Mouse (Mus musculus): ENCODE data around the gene Scrt2. TPM values are rescaled to one million over a fixed set of nuclear protein-coding genes. Genes with fewer than 3 reads are reported as not detected.

Gene Scrt2
- polyA plus RNA-seq, 1 experiment: 0.16 TPM

DNA sequence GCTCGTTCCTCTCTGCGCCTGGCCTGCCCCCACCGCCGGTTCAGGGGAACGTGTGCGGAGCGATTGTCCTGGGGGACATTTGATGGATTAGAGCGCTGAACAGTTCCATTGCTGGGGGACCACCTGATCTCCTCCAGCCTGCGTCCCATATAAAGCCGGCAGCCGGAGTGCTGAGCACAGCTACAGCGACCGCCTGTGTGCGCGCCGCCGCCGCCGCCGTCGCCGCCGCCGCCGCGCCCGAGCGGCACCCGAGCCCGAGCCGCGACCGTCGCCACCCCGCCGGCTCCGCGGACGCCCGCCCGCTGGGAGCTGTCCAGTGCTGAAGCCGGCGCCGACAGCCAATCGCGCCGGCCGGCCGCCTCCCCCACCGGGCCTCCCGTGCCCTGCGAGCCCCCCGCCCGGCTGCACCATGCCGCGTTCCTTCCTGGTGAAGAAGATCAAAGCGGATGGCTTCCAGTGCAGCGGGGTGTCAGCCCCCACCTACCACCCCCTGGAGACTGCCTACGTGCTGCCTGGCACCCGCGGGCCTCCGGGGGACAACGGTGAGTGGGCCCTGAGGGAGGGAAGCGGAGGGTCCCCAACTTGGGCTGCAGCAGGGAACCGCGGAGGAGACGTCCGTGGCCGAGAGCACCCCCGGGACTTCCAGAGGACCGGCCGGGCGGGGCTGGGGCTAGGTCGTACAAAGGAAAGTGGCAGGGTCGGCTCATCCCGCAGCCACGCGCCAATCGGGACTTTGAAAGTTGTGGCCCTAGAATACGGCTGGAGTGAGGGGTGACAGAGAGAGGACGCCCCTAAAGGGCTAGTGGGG, 516 bp downstream of the Scrt2 start:
- peak; percentile 73 for DNase-seq
- WGBS: 2% methylated on average over 79 of the region's 81 CpGs
- H3K27ac ChIP-seq (ENCODE audit: control insufficient read depth, insufficient read depth, low read length): no peak overlapping the region
- peaks cover 4% of the 10 kb centered on the region; the same call in 1 of the 2 replicates for H3K4me1 ChIP-seq (replicated peaks; ENCODE audit: control insufficient read depth, insufficient read depth, low read length)
- no peak overlapping the region for H3K4me3 ChIP-seq (ENCODE audit: control insufficient read depth, insufficient read depth, low read length)
- peaks cover 15% of the 10 kb centered on the region; the same call in 1 of the 2 replicates for H3K27me3 ChIP-seq (ENCODE audit: control insufficient read depth, insufficient read depth, low read length)
- TF ChIP-seq CTCF (IDR thresholded peaks at IDR 0.05; ENCODE audit: borderline replicate concordance, control insufficient read depth, extremely low read depth, insufficient read depth, low read length, poor library complexity) (no peak), POLR2A (IDR thresholded peaks at IDR 0.05; ENCODE audit: control insufficient read depth, extremely low read depth, insufficient read depth, low read length, poor library complexity) (no peak)
- H3K36me3 ChIP-seq (ENCODE audit: control insufficient read depth, insufficient read depth, low read length): no peaks in the 10 kb centered on the region

DNA sequence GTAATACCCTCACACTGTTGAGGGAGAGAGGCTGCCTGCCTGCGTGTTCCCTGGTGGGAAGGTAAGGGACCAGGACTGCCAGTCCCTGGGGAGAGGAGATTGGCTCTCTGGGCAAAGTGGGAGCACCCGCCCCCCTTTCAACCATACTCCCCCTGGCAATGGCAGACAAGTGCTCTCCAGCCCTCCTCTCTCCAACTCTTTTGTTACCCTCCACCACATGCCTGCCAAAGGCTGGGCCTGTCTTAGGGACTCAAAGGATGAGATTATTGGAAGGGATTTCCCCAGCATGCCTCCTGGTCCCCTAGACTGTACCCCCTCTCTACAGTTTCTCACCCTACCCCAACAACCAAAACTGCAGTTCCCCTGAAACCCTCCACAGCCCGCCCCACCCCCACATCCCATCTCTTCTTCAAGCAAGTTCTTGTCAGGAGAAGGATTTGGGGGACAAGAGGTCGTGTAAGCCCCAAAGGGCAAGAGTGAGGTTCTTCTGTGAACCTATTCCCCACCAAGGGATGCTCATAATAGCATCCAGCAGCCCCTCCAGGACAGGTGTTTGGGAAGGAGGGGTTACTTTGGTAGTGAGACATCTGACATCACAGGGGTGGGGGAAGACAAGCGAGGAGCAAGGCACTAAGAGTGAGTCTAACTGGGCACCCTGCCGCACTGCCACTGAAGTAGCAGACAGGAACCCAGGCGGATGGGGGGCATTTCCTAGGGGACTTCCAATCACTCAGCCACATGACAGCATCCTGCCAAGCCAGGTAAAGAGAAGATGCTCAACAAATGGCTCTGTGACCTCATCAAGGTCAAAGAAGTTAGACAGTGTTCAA, 1.3 kb downstream of the Scrt2 start:
- Histone ChIP-seq H3K4me1 (replicated peaks; ENCODE audit: control insufficient read depth, insufficient read depth, low read length) (peaks cover 4% of the 10 kb centered on the region; the same call in 1 of the 2 replicates), H3K27ac (ENCODE audit: control insufficient read depth, insufficient read depth, low read length) (no peak overlapping the region), H3K27me3 (ENCODE audit: control insufficient read depth, insufficient read depth, low read length) (peaks cover 15% of the 10 kb centered on the region; the same call in 1 of the 2 replicates), H3K4me3 (ENCODE audit: control insufficient read depth, insufficient read depth, low read length) (no peak overlapping the region), H3K36me3 (ENCODE audit: control insufficient read depth, insufficient read depth, low read length) (no peaks in the 10 kb centered on the region)
- no peak for DNase-seq
- no peak for TF ChIP-seq CTCF (IDR thresholded peaks at IDR 0.05; ENCODE audit: borderline replicate concordance, control insufficient read depth, extremely low read depth, insufficient read depth, low read length, poor library complexity)
- no peak for TF ChIP-seq POLR2A (IDR thresholded peaks at IDR 0.05; ENCODE audit: control insufficient read depth, extremely low read depth, insufficient read depth, low read length, poor library complexity)
- WGBS: 26% methylated on average over 7 of the region's 7 CpGs

DNA sequence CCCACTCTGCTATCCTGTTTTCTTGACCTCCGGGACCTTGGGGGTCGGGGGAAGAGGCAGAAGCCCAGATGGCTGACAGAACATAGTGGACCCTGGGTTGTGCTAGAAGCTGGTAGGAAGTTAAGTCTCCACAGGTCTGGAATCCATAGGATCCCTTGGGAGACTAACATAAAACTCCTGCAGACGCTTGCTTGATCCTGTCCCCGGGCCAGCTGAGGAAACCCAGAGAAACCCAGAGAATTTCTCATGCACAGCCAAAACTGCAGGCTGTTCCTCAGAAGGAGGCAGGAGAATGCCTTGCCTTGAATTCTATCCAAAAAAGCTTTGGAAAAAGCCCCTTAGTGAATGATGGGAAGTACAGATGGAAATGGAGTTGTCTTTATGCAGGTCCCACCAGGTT, 2.1 kb downstream of the Scrt2 start:
- WGBS: 80% methylated on average over 4 of the region's 4 CpGs

DNA sequence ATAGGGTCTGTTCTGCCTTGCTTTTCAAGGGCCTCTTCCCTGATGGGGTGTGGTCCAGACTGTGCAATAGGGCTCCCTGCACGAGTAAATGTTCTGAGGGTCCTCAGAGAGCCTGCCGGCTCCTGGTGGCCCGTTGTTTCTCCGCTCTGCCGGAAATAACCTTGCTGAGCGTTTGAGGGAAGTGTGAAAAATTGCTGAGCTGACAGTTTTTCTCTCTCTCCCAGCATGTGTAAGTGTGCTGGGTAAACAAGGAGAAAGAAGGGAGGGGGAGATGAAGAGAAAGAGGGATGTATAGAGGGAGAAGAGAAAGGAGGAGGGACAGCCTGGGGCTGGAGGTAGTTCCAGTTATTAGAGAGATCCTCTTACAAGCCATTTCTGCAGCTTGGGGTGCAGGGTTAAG, 3.0 kb downstream of the Scrt2 start:
- H3K4me3 ChIP-seq (ENCODE audit: control insufficient read depth, insufficient read depth, low read length): no peak overlapping the region
- DNase-seq: no peak
- H3K36me3 ChIP-seq (ENCODE audit: control insufficient read depth, insufficient read depth, low read length): no peaks in the 10 kb centered on the region
- H3K4me1 ChIP-seq (replicated peaks; ENCODE audit: control insufficient read depth, insufficient read depth, low read length): peaks cover 4% of the 10 kb centered on the region; the same call in 1 of the 2 replicates
- H3K27ac ChIP-seq (ENCODE audit: control insufficient read depth, insufficient read depth, low read length): no peak overlapping the region
- peaks cover 15% of the 10 kb centered on the region; the same call in 1 of the 2 replicates for H3K27me3 ChIP-seq (ENCODE audit: control insufficient read depth, insufficient read depth, low read length)
- no peak for TF ChIP-seq POLR2A (IDR thresholded peaks at IDR 0.05; ENCODE audit: control insufficient read depth, extremely low read depth, insufficient read depth, low read length, poor library complexity)
- TF ChIP-seq CTCF (IDR thresholded peaks at IDR 0.05; ENCODE audit: borderline replicate concordance, control insufficient read depth, extremely low read depth, insufficient read depth, low read length, poor library complexity): no peak
- 65% methylated on average over 6 of the region's 6 CpGs for whole genome bisulfite sequencing

More for the DNA sequence above, 2.1 kb downstream of the Scrt2 start:
- H3K27ac ChIP-seq (ENCODE audit: control insufficient read depth, insufficient read depth, low read length): no peak overlapping the region
- TF ChIP-seq POLR2A (IDR thresholded peaks at IDR 0.05; ENCODE audit: control insufficient read depth, extremely low read depth, insufficient read depth, low read length, poor library complexity) (no peak), CTCF (IDR thresholded peaks at IDR 0.05; ENCODE audit: borderline replicate concordance, control insufficient read depth, extremely low read depth, insufficient read depth, low read length, poor library complexity) (no peak)
- H3K4me1 ChIP-seq (replicated peaks; ENCODE audit: control insufficient read depth, insufficient read depth, low read length): peaks cover 4% of the 10 kb centered on the region; the same call in 1 of the 2 replicates
- DNase-seq: no peak
- H3K4me3 ChIP-seq (ENCODE audit: control insufficient read depth, insufficient read depth, low read length): no peak overlapping the region
- H3K27me3 ChIP-seq (ENCODE audit: control insufficient read depth, insufficient read depth, low read length): peaks cover 15% of the 10 kb centered on the region; the same call in 1 of the 2 replicates
- H3K36me3 ChIP-seq (ENCODE audit: control insufficient read depth, insufficient read depth, low read length): no peaks in the 10 kb centered on the region

DNA sequence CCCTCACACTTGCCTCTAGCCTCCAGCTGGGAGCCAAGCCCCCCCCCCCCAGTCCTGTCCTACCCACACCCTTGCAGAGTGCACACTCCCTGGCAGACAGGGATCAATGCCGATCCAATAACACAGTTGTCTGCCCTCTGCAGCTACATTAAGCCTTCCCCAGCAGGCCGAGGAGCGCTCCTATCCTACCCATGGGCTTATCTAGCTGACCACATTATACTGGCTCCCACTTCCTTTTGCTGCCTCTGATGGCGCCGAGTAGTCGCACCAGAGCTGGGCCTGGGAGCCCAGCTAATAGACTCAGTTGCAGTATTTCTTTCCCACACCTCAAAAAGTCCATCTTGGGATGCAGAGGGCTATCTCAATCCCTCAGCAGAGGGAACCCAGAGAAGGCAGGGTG, 4.1 kb downstream of the Scrt2 start:
- no peak for TF ChIP-seq CTCF (IDR thresholded peaks at IDR 0.05; ENCODE audit: borderline replicate concordance, control insufficient read depth, extremely low read depth, insufficient read depth, low read length, poor library complexity)
- no peak for TF ChIP-seq POLR2A (IDR thresholded peaks at IDR 0.05; ENCODE audit: control insufficient read depth, extremely low read depth, insufficient read depth, low read length, poor library complexity)
- DNase-seq: no peak
- H3K4me3 ChIP-seq (ENCODE audit: control insufficient read depth, insufficient read depth, low read length): no peak overlapping the region
- WGBS: 44% methylated on average over 6 of the region's 6 CpGs
- peaks cover 4% of the 10 kb centered on the region; the same call in 1 of the 2 replicates for H3K4me1 ChIP-seq (replicated peaks; ENCODE audit: control insufficient read depth, insufficient read depth, low read length)
- no peak overlapping the region for H3K27ac ChIP-seq (ENCODE audit: control insufficient read depth, insufficient read depth, low read length)
- no peaks in the 10 kb centered on the region for H3K36me3 ChIP-seq (ENCODE audit: control insufficient read depth, insufficient read depth, low read length)
- peaks cover 15% of the 10 kb centered on the region; the same call in 1 of the 2 replicates for H3K27me3 ChIP-seq (ENCODE audit: control insufficient read depth, insufficient read depth, low read length)

DNA sequence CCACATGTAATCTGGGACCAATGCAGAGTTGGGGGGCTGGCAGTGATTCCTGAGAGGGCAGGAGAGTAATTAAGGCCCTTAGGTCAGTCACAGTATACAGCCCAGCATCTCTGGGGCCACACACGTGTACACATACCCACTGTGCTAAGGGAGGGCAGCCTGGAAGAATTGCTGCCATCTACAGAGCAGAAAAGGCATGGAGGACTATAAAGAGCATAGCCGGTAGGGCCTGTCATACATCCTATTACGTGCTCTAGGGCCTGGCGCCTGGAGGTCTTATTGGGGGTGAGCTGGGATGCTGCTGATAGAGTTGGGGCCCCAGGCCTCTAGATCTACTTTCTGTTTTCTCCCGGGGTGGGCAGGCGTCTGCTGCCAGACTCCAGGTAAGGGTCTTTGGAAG, 5.1 kb downstream of the Scrt2 start:
- H3K27me3 ChIP-seq (ENCODE audit: control insufficient read depth, insufficient read depth, low read length): peaks cover 6% of the 10 kb centered on the region; the same call in 1 of the 2 replicates
- 74% methylated on average over 6 of the region's 6 CpGs for WGBS

More for the DNA sequence above, 5.1 kb downstream of the Scrt2 start:
- H3K4me1 ChIP-seq (replicated peaks; ENCODE audit: control insufficient read depth, insufficient read depth, low read length): peaks cover 4% of the 10 kb centered on the region; the same call in 1 of the 2 replicates
- no peaks in the 10 kb centered on the region for H3K36me3 ChIP-seq (ENCODE audit: control insufficient read depth, insufficient read depth, low read length)
- no peak overlapping the region for H3K27ac ChIP-seq (ENCODE audit: control insufficient read depth, insufficient read depth, low read length)
- no peak for TF ChIP-seq CTCF (IDR thresholded peaks at IDR 0.05; ENCODE audit: borderline replicate concordance, control insufficient read depth, extremely low read depth, insufficient read depth, low read length, poor library complexity)
- TF ChIP-seq POLR2A (IDR thresholded peaks at IDR 0.05; ENCODE audit: control insufficient read depth, extremely low read depth, insufficient read depth, low read length, poor library complexity): no peak
- H3K4me3 ChIP-seq (ENCODE audit: control insufficient read depth, insufficient read depth, low read length): no peak overlapping the region
- DNase-seq: no peak
